Mouse (Mus musculus) hindlimb bud, embryonic 11.5 days (tissue): ENCODE results near the gene Gm8068.
"Not testable (repeated sequence)": the region's sequence is repeated elsewhere in the genome, so short reads cannot be mapped to it uniquely, and the experiment has no call there.

Experiments used
- DNase-seq: peaks from one replicate; pipeline ENCODE4 v3.0.0-alpha.2; 2012; ENCODE audit warnings: low read depth, low spot score; ENCODE audit errors: extremely low spot score

Gm8068 gene

DNA sequence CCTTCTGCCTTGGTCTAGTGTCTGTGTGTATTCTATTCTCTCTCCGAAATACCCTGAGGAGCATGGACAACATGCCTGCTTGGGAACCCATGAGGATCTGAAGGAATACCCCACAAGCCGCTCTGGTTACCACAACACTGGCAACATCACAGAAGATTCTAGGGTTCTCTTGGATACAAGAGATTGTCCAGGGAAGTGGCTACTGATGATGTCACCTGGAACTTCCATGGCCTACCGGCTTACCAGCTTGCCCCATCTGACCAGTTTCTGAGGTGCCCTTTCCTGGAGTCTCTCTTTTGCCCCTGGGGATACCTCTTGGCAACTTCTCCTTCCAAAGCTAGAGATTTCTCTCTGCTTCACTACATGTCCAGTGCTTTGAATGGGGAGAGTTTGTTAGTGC, at the start of gene Gm8068:
Gm8068 (minus strand) TSS at position 101 of the 400 bp plus-strand sequence.
- not testable (repeated sequence) for DNase-seq

DNA sequence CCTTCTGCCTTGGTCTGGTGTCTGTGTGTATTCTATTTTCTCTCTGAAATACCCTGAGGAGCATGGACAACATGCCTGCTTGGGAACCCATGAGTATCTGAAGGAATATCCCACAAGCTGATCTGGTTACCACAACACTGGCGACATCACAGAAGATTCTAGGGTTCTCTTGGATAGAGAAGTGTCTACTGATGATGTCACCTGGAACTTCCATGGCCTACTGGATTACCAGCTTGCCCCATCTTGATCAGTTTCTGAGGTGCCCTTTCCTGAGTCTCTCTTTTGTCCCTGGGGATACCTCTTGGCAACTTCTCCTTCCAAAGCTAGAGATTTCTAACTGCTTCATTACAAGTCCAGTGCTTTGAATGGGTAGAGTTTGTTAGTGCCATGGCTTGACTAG, 48.8 kb upstream of the Gm8068 start, which contains the start of gene Gm7929:
Gm7929 (minus strand) TSS at position 101 of the 400 bp plus-strand sequence.
- not testable (repeated sequence) for DNase-seq

DNA sequence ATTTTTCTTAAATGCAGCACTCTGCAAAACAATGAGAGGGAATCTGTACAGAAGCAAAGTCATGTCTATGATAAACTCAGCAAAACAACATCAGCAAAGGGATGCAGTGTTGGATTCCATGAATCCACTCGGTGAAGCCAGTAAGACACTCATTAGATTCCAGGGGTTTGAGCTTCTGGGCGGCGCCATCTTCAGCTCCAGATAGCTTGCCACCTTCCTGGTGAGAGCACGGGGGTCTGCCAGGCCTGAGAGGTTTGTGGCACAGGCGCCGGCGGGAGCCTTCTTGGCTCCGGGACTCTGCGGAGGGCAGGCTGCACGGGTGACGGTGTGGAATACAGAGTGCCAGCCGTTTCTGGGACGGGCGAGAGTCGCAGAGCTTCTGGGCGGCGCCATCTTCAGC, 21.8 kb upstream of the Gm8068 start:
- not testable (repeated sequence) for DNase-seq

DNA sequence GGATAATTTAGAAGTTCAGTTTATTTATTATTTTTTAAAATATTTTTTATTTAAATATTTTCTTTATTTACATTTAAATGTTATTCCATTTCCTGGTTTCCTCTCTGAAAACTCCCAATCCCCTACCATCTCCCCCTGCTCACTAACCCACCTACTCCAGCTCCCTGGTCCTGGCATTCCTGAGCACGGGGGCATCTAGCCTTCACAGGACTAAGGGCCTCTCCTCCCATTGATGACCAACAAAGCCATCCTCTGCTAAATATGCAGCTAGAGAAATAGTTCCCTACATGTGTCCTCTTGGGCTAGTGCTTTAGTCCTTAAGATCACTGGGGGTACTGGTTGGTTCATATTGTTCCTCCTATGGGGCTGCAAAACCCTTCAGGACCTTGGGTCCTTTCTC, 15.5 kb upstream of the Gm8068 start:
- not testable (repeated sequence) for DNase-seq

DNA sequence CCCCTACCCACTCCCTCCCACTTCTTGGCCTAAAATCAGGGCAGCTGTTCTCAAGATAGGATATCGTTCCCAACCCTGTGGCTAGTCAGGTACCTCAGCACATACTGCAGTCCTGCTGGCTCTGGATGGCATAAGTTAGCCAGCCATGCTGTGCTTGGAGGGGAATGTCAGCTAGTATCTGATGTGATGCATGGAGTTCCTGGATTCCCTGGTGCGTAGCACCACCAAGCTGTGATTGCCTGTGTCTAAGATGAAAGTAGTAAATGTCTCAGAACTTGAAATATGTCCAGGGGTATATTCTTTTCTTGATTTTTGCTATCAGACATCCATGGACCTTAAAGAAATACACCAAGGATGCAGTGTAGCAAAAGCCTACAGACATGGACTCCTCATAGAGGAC, 53.5 kb downstream of the Gm8068 start:
- not testable (repeated sequence) for DNase-seq
